Mouse (Mus musculus) liver, adult (tissue): ENCODE data around the gene Gm973.

ENCODE experiments used
- GATA4 ChIP-seq: IDR thresholded peaks from 2 replicates; pipeline ENCODE4 v1.6.1; 2014; ENCODE audit warnings: mild to moderate bottlenecking, low read length; ENCODE audit not compliant: insufficient replicate concordance

The Gm973 gene

DNA sequence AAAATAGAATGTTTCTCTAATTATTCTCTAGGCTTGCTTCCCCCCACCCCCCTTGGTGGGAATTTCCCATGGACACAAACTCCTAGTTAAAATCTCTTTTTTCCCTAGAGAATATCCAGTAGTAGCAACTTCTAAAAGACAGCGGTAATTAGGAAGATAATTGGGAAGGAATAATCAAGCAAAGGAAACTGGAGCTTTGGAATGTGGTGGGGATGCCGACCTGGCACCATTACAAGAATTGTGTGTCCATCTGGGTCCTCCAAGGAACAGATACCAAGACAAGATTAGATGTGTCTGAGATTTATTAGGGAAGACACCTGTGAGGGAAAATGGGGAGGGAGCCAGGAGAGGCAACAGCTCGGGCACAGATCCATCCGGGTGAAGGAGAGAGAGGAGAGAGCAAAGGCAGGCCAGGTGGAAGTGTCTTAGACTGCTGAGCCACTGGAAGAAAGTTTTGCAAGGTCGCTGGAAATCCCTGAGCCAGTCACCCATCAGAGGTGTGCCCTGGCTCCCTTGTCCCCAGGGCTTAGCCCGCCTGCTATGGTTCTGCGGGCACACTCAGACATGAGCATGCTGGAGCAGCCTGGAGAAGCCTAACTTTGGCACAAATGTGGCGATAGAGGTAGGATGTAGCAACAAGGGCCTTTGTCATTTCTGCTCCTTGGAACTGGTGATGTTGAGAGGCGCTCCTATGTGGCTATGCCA, 4.3 kb upstream of the Gm973 start:
- no peak for TF ChIP-seq GATA4

- no peak for TF ChIP-seq GATA4
Observed at GRCm38 (mm10) chr1:59520226-59520837, 4.3 kb downstream of the Gm973 start.

DNA sequence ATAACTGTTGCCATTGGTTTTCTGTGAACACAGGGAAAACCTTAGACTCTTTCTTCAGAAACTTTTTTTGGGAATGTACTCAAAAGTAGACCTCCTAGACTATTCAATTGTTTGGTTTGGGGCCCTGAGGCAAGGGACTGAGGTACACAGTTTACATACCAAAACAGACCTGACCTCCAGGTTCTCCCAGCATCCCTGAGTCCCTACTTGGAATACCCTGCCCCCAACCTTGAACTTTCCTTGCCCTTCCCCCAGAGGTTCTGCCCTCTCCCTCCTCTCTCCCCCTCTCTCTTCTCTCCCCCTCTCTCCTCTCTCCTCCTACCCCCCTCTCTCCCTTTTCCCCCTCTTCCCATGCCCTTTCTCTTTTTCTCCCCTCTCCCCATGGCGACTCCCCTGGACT, 6.4 kb downstream of the Gm973 start:
- no peak for TF ChIP-seq GATA4

GRCm38 (mm10) chr1:59523378-59523958, 7.4 kb downstream of the Gm973 start:
- TF ChIP-seq GATA4: no peak

DNA sequence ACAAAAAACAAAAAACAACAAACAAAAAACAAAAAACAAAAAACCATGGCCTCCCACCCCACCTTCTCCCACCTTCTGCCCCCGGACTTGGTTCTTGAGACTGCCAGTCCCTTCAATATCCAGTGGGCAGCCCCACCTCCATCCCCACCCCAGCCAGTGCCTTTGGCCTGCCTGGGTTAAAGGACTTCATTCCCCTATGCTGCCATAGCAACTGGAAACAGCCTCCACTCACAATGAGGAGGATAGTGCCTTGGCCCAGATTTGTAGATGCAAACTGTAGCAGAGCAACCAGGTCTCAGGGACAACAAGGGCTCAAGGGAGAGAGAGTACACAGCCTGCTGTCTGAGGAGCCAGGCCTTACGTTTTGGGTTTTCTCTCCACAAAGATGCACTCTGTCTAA, 8.0 kb downstream of the Gm973 start:
- TF ChIP-seq GATA4: no peak

DNA sequence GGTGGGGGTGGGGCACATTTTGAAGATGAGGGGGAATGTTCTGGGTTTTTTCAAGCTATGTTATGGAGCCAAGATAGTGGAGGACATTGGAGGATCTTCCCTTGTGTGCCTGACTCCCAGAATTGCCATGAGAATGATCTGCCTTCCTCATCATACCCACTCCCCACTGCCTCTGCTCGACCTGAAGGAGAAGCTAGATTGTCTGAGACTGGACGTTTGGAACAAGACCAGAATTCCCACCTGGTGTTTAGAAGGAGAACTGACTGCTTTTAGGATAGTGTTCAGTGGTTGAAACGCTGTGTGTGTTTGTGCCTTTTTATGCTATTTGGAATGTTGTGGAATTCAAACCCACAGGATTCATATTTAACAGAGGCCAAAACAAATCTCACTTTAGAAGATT, 8.7 kb downstream of the Gm973 start:
- TF ChIP-seq GATA4: no peak

- no peak for TF ChIP-seq GATA4
Observed at GRCm38 (mm10) chr1:59527219-59527618, 11.2 kb downstream of the Gm973 start.

DNA sequence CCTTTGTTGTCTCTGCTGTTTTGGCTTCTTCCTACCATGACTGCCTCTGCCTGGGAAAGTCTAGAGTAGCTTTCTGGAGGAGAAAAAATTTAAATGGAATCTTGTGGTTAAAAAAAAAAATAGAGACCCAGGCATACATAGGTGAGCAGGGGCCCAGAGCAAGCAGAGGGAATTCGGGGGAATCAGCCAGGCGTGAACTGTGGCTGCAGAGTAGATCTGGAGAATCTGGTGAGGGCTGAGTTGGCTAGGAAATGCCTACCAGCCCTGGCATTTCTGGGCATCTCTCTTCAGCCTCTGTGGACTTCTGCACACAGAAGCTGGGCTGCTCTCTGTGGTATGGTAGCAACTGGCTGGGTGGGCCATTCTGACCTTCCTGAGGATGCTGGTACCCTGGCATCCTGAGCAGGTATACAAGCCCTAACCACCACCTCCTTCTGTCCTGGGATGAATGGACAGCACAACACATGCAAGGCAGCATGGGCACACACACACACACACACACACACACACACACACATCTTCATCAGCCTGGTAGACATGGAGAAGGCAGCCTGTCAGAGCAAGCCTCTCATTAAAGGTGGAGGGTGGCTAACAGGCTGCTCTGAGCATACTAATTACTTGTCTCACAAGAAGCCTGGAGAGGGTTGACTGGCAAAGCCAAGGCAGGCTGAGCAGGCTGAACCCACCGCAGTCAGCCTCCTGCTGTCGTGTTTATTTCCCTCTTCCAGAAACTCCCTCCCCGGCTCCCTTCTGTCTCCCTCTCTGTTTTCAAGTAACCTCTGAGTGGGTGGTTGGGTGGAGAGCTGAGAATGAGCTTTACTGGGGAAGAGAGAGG, 19.1 kb downstream of the Gm973 start:
- TF ChIP-seq GATA4: no peak

DNA sequence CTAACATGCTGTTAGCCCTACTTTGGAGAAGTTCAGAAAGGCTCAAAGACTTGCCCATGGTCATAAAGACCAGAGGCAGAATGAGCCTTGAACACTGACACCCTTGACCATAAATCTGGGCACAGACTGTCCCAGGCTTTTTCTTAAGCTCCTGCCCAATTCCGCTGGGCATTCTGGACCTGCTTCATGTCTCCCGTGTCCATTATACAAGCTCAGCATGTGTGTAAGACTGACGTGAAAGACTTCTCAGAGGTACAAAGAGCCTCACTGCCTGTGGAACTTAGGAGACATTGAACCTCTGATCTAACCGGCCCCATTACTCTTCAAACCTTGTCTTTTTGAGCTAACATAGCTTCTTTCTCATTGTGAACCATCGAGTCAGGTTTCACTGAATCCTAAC, 22.3 kb downstream of the Gm973 start:
- no peak for TF ChIP-seq GATA4

GRCm38 (mm10) chr1:59540537-59541148, 24.6 kb downstream of the Gm973 start:
- no peak for TF ChIP-seq GATA4

GRCm38 (mm10) chr1:59541271-59542020, 25.4 kb downstream of the Gm973 start:
- TF ChIP-seq GATA4: no peak

- no peak for TF ChIP-seq GATA4
Observed at GRCm38 (mm10) chr1:59542231-59542630, 26.2 kb downstream of the Gm973 start.

DNA sequence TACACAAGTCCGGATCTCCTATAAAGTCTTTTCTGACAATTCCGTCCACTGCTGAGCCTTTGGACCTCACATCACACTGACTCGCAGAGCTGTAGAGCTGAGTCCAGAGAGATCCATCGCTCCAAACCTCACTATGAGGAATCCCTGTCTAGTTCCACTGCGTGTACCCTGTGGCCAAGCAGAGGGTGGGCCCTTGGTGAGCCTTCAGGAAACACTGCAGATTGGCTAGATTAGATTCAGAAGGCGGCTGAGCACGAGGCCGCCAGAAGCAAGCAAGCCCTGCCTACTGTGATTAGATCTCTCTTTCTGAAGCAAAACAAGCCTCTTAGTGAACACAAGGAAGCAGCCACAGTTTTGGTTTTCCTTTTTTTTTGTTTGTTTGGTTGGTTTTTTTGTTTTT, 27.8 kb downstream of the Gm973 start:
- no peak for TF ChIP-seq GATA4

DNA sequence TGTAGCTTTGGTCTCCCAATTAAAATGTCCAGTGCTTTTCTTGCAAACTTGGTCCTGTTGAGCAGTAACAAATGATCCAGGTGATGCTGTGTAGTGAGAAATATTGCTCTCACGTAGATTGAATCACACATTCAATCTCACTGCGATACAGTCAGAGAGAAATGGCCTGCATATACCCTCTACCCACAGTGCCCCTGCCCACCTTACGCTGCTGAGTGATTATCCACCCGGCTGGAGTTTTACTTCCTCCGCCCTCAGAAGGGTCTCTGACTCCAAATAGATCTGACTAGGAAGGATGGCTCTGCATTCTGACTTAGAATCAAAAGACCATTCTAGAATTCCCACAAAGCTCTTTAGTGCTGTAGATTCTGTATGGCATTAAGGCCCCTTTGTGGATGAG, 32.4 kb downstream of the Gm973 start:
- TF ChIP-seq GATA4: no peak
